Mouse (Mus musculus): Measurements from ENCODE around the gene Nrde2. TPM values are rescaled to one million over a fixed set of nuclear protein-coding genes. Genes with fewer than 3 reads are reported as not detected.

The Nrde2 gene
- total RNA-seq, 2 experiments from 2014 or later, result 10.4 to 36.1 TPM

DNA sequence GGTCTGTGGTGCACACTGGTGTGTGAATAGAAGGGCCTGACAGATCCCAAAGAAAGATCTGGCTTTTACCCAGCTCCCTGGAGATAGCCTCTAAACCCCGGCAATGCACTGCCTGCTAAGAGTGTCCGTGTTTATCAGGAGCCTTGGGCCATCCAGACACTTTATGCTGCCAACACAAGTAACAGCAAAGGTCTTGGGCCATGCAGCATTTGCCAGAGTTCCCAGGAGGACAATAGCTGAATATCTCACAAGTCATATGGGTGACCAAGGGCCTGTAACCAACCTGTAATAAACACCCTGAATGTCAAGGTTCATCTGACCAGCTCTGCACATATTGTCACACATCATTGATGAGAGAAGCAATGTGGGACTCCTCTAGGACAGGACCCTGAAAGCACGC, 71.4 kb downstream of the Nrde2 start:
- no peak for ATAC-seq (replicated peaks; ENCODE audit: low FRiP score, low TSS enrichment, poor library complexity, severe bottlenecking)

DNA sequence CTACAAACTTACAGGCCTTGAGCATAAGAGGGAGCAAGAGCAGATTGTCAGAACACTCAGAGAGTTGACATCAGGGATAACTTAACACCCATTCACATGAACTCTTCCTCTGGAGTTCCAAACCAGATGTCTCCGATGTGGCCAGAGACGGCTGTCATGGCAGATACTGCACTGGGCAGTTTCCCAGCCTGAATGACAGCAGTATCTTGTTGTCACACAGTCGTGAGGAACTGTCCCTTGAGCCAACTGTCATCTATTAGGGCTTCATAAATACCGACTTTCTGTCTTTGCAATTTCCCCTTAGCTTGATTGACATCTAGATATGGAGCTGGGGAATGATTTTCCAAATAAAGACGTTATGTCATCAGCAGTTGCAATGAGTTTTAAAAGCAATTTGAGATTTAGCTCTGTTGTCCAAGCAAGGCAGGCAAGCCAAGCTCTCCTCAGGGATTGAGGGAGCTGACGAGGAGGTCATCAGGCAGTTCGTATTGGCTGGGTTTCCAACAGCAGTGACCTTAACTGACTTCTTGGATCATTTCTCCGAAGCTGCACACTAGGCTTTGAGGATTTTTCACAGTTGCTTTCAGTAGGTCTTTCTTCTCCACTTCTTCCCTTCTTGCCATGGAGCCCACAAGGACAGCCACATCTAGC, 79.7 kb downstream of the Nrde2 start:
- ATAC-seq (replicated peaks; ENCODE audit: low FRiP score, low TSS enrichment, poor library complexity, severe bottlenecking), result no peak

DNA sequence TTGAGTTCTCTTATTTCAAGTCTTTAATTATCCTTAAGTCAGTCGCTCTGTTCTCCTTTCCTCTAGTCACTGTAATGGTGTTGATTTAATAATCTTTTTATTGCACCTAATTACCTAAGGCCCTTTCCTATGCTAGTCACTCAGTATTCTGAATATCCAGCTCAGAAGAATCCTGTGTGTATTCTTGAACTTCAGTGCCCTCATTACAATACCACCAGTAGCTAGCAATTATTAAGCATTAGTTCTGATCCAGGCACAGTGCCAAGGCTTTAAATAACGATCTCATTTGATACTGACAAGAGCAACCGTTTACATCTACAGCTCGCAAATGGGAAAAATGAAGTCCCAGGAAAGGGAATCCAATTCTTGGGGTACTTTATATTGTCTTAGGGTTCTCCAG, 83.7 kb downstream of the Nrde2 start:
- no peak for ATAC-seq (replicated peaks; ENCODE audit: low FRiP score, low TSS enrichment, poor library complexity, severe bottlenecking)

Other genes starting within 250 kb of the Nrde2 start
- not detected in 2 replicates for gene Kcnk13, start 195.2 kb downstream of the Nrde2 start, total RNA-seq (2014; fragmentation: Nextera tagmentation)
- gene Kcnk13, start 195.2 kb downstream of the Nrde2 start, total RNA-seq (2017), result 0.38 TPM in 1 of 2 replicates, not detected in the other
- gene Psmc1, start 49.5 kb downstream of the Nrde2 start, total RNA-seq (2014; fragmentation: Nextera tagmentation), result 198 and 227 TPM in 2 replicates
- 293 and 383 TPM in 2 replicates for gene Psmc1, start 49.5 kb downstream of the Nrde2 start, total RNA-seq (2017)
- gene Calm1, start 39.8 kb upstream of the Nrde2 start, total RNA-seq (2014; fragmentation: Nextera tagmentation), result 102 and 137 TPM in 2 replicates
- 509 and 519 TPM in 2 replicates for gene Calm1, start 39.8 kb upstream of the Nrde2 start, total RNA-seq (2017)